Mouse (Mus musculus): ENCODE results near the gene Mybph.
"Not testable (repeated sequence)": the region's sequence is repeated elsewhere in the genome, so short reads cannot be mapped to it uniquely, and the experiment has no call there.

The Mybph gene

DNA sequence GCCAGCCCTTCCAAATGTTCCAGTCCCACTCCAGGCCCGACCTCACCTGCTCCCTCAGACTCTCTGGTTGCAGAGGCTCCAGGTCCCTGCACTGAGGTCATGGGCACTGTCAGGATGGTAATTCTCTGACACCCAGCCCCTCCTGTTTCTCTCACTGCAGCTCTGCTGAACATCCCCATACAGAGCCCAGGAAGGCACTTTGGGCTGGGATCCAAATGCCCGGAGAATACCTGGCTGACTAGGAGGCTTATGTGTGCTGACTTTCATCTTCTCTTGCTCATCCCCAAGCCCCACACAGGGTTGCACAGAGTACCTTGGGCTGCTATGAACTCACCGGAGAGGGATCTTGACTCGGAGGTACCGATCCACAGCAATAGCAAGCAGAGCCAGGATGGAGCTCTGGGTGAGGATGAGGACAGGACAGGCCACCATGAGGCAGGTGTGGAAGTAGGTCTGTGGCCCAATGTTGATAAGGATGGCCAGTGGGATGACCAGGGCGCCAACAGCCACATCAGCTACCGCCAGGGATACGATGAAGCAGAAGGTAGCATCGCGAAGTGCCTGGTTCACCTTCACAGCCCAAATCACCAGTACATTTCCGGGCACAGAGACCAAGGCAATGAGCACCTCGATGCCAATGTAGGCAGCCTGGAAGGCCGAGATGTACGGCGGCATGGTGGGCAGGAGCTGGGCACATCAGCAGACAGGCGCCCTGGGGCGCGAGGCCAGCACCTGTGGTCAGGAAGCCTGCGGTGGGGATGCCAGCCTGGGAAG, 40.6 kb downstream of the Mybph start:
- no peak for DNase-seq (ENCODE audit: low read depth)

DNA sequence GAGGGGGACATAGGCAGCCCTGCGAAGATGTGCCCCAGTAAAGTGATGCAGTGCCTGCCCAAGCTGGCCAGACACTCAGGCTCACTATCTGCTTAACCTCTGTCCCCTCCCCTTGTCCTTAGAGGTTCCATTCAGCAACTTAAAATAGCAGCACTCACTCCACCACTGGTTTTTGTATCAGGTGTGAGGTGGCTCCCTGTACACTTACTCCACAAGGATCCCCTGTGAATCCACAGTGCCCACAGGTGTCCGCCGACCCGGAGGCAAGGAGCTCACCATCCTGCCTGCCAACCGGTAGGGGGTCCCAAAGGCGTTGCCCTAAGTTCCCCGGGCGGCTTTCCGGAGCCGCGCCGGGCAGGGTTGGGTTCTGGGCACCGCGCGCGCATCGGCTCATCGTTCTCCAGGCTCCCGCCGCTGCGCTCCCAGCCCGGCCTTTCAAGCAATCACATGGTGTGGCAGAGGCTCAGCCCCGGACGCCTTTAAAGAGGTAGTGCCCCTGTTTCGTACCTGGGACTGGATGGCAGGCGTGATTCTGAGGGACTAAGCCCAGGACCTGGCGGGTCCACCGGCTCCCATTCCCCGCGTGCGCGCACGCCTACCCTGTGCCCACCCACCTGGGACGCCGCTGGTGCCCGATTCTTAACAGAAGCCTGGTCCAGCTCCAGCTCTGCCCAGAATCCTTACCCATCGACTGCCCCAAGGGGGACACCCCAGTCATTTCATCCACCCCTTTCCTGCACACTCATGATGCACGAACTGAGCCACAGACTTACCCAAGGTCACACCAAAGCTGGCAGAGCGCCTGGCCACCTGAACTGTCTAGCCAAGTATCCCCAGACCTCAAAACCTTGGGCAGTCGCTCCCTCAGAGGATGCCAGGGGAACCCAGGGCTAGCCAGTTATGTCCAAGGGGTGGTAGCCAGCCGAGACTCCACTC, 41.5 kb downstream of the Mybph start:
- DNase-seq (ENCODE audit: low read depth): no peak

DNA sequence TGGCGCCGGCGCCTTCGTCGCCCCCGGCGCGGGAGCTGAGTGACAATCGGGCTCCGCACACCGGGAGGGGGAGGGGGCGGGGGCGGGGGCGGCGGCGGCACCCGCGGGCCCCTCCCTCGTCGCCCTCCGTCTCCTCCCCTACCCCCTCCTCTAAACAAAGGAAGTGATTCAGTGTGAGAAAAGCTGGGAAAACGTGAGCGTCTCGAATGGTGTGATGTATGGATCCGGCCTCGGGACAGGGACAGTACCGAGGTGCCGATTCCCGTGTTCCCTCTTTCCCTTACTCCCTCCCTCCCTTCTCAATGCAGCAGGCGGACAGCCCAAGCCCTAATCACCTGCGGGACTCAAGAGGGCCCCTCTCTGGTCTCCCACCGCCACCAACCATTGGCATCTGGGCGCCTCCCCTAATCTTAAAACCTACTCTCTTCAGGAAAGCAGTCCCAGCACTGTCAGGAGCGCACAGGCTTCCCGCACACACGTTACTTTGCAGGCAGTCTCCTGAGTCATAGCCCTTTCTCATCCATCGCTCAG, 42.2 kb downstream of the Mybph start, which contains the start of gene Adora1:
Adora1 (minus strand) TSS at position 41 of the 531 bp plus-strand sequence.
- no peak for DNase-seq (ENCODE audit: low read depth)

DNA sequence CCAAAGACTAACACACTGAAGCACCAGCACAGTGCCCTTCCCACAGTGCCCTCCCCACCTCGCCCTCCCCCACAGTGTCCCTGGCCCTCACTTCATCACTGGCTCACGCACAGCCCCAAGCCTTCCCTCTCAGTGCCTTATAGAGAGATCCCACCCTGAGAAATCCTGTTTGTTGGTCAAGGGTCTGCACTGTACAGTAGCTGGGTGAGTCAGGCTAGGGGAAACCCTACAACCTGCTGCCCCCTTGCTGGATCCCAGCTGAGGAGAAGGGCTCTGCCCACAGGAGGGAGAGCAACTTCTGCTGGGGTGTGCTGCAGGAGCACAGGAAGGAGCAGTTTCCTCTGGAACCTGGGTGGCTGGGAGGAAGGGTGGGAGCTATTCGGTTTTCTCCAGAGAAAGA, 42.9 kb downstream of the Mybph start:
- no peak for DNase-seq (ENCODE audit: low read depth)

DNA sequence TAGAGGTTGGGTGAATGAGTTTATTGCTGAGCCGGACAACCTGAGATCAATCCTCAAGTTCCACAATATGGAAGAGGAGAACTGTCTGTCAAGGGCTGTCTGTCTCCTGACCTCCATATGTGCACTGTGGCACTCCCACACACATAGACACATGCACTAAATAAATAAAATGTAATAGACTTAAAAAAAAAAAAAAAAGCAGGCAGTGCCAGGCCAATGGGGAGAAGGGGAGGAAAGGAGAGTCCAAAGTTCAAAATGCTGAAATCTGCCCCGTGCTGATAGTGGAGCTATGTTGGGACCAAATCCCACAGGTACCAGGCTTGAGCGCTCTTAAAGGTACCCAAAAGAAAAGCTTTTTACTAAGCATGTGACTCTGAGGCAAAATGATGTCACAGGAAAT, 44.2 kb downstream of the Mybph start:
- no peak for DNase-seq (ENCODE audit: low read depth)

DNA sequence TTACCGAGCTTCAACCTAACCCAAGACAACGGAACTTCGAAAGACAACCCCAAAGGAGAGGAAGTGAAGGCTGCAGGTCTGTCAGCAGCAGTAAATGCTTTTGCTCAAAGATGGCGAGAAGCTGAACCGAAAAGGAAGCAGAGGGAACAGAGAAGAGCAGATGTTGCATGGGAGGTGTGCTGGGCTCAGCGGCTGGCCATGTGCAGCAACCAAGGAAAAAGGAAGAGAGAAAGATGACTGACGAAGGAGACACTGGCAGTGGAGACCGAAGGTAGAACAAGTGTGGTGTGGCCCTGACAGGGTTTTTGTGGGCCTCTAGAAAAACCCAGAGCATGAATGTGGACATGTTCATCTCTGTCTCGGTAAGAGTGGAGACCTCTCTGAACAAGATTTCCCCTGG, 47.5 kb downstream of the Mybph start:
- DNase-seq (ENCODE audit: low read depth): no peak

DNA sequence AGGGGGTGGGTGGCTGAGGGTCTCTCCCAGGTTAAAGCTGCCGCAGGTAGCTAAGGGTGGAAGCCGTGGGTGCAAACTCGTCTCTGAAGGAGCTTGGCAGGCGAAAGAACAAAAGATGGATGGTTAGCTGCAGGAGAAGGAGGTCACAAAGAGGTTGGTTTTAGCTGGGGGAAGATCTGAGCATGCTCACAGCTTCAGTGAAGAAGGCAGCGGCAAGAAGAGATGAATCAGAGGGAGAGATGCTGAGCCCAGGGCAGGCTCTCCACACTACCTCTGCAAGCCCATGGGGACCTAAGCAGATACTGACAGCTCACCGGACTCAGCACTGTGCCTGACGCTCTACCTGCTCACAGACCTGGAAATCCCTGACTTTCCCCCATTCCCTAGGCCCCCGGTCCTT, 48.0 kb downstream of the Mybph start:
- no peak for DNase-seq (ENCODE audit: low read depth)

DNA sequence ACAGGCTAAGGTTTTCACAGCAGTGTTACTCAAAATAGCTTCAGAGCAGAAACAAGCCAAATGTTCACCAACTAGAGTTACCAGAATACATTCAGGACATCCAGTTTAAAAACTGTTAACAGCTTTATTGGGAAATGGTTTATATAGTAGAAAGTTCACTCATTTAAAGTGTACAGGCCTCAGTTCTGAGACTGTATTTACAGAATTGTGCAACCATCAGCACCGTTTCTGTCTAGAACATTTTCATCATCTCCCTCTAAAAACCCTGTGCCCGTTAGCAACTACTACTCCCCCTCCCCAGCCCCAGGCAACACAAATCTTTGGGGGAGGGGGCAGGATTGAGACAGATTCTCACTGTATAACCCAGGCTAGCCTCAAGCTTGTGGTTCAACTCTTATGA, 49.0 kb downstream of the Mybph start:
- no peak for DNase-seq (ENCODE audit: low read depth)

DNA sequence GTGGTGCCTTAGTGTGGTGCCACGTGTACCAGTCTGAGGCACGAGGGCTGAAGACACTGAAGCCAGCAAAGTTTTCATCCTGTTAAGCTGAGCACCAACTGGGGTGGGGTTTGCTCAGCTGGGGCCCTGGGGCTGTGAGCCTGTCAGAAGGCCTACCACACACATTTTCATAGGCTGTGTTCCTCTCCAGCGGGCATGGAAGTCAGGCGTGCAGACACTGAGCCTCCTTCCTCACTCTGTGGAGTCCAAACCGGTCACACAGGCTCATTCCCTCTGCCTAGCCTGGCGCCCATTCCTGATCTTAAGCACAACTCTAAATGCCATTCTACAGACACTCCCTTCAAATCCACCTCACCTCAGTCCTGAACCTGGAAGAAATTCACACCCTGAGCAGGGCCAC, 50.3 kb downstream of the Mybph start:
- DNase-seq (ENCODE audit: low read depth): no peak

DNA sequence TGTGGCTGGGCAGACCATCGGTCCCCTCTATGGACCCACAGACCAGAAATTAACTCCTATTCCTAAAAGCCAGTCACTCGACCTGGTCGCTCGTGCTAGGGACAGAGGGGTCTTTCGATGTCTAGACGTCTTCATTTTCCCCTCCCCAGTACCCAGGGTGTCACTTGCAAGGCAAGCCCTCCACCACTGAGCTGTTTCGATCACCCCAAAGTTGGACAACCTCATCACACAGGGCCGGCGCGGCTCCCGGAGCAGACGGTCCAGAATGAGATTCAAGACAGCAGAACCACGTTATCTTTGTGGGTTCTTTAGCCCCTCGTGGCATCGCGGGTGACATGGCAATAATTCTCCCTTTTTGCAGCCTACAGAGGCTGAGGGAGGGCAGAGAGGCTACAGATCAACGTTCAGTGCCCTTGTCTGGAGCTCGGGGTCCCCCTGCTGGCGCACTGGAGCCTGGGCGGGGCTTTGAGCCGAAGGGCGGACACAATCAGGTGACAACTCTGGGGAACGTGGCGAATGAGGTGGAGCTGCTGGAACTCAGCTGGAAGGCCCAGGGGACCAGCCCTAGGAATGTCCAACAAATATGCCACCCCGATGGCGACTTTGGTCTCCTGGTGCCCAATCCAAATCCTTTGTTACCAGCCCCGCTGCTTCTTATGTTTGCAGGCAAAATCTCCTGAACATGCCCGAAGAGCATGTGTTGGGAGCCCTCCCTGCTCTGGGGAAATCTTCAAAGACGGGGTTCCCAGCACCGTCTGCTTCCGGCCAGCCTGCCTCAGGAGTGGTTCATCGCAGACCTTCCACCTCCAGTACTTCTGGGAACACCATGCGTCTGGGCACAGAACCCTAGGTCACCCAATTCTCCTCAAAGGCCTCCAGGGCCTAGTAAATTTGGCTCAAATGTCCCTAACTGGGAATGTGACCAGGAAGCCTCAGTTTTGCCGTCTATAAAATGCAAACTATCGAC, 51.0 kb downstream of the Mybph start:
- peak; percentile 62 for DNase-seq (ENCODE audit: low read depth)

DNA sequence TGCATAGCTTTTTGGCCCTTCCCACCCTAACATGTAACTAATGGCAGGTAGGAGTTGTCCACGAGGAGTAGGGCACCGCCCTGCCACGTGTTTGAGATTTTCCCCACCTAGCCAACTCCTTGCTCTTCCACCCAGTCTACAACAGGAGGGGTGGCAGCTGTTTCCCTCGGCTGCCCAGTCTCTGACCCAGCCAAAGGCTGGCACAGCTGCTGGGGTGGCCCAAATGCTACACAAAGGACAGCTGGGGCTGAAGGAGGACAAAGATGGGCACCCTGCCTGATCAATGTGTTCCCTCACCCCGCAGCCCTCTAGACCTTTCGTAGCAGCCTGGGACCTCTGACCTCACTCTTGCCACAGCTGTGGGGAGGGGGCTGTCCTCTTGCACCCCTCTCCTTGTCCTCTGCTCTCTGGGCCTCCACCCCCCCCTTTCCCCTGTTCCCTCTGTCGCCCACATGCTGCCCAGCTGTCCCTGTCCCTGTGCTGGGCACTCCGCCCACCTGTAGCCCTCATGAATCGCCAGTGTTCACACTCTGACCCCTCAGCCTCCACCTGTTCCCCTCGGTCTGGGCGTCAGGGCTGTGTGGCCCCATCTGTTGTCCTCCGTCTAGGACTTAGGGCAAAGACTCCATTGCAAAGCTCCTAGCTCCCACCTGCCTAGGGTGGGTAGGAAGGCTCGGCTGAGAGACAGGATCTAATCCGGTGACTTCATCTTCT, 51.9 kb downstream of the Mybph start:
- DNase-seq (ENCODE audit: low read depth): no peak

DNA sequence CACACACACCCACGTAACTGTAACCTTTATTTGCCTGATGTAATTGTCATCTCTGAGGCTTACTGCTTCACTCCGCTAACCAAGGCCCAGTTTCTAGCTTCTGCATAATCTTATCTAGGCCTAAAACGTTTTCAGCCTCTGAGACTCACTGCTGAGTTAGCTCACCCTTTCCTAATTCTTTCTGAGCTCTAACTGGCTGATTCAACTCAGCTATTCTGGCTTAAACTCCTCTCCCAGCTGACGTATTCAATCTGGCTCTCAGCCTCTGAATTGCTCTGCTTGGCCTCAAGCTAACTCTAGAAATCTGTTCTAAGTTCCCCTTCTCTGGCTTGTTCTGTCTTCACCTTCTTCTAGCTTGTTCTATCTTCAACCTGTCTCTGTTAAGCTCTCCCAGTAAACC, 53.3 kb downstream of the Mybph start:
- DNase-seq (ENCODE audit: low read depth): peak; percentile 50

DNA sequence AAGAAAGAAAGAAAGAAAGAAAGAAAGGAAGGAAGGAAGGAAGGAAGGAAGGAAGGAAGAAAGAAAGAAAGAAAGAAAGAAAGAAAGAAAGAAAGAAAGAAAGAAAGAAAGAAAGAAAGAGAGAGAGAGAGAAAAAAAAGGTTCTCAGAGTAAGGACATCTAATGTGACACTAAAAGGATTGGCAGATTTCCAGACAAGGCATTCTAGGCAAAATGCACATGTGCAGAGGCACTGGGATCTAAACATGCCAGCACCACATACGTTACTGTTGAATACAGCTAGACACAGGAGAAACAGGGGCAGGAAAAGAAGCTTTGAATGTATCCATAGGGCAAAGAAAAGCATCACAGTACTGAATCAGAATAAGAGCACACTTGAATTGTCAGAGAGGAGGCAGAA, 56.4 kb downstream of the Mybph start:
- DNase-seq (ENCODE audit: low read depth): not testable (repeated sequence)
